Mouse (Mus musculus): ENCODE measurements around the gene Cux1. TPM values are rescaled to one million over a fixed set of nuclear protein-coding genes. Genes with fewer than 3 reads are reported as not detected.

The Cux1 gene
- polyA plus RNA-seq, 1 experiment from 2014 or later = 107 TPM

DNA sequence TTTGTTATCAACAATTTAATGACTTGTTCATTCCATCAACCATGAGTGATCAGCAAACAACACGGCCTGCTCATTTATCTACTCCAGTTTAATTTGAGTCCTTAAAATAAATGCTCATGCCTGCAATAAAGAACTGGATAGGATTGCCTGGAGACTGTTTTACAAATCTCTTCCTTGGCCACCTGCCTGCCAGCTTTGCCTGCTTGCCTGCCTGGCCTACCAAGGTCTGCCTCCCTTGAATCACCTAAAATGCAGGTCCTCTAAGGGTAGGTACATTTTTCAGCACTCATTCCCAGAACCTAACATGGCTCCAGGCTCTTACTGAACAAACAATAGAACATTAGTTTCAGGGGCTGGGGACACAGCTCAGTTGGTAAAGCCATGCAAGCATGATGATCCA is 39.4 kb downstream of the Cux1 start:
- DNase-seq (ENCODE audit: extremely low spot score, low spot score) = no peak
- 91% methylated on average over 1 of the region's 1 CpGs for WGBS

DNA sequence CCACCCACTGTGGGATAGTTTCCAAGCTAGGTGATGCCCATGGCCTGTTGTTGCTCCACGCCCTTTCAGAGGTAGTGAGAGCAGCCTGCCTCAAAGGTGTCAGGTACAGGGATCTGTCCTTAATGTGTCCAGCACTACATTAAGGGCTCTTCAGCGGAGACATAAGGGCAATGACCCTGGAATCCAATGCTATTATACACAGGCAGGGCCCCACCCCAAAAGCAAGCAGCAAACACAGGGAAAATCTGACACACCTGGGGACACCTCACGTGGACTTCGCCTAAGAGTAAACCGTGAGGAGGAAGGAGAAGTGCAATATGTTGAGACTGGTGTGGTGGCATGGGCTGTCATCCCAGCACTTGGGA is 40.8 kb downstream of the Cux1 start:
- WGBS = 94% methylated on average over 5 of the region's 5 CpGs
- H3K27me3 ChIP-seq (ENCODE audit: poor library complexity, severe bottlenecking) = no peaks in the 10 kb centered on the region
- no peak overlapping the region for H3K27ac ChIP-seq
- H3K4me3 ChIP-seq = no peak overlapping the region
- peaks cover 32% of the 10 kb centered on the region for H3K4me1 ChIP-seq
- peaks cover 22% of the 10 kb centered on the region for H3K36me3 ChIP-seq (replicated peaks)
- H3K9me3 ChIP-seq = no peaks in the 10 kb centered on the region
- no peak for DNase-seq (ENCODE audit: extremely low spot score, low spot score)

More for the DNA sequence above, 39.4 kb downstream of the Cux1 start:
- no peaks in the 10 kb centered on the region for H3K27me3 ChIP-seq (ENCODE audit: poor library complexity, severe bottlenecking)
- peaks cover 18% of the 10 kb centered on the region for H3K36me3 ChIP-seq (replicated peaks)
- H3K4me3 ChIP-seq = no peak overlapping the region
- H3K27ac ChIP-seq = no peak overlapping the region
- H3K9me3 ChIP-seq = no peaks in the 10 kb centered on the region
- H3K4me1 ChIP-seq = peaks cover 30% of the 10 kb centered on the region

DNA sequence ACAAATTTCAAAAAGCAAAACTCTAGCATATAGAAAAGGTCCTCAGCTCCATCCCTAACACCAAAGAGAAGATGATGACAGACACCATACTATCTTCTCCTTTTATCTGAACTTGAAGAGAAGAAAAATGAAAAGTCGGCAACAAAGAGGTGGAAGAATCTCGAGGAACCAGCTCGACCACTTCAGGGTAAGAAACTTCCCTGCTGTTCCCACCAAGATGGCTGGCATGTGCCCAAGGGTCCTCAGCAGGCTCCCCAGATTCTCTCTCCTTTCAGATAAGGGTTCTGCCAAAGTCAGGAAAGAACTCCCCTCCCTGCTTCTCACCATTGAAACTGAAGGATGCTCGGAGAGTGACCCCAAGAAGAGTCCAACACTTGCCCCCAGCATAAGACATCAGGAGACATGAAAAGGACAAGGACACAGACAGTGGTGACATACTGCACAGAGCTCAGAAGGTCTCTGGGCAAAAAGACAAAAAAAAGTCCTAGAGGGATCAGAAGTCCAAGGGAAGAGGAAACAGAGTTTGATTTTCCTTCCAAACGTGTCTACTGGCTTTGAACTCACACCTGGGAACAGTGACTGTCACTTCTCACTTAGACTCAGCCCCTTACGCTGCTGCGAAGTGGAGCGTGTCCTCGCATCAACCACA is 41.3 kb downstream of the Cux1 start:
- Histone ChIP-seq H3K27me3 (ENCODE audit: poor library complexity, severe bottlenecking) (no peaks in the 10 kb centered on the region), H3K27ac (no peak overlapping the region), H3K4me3 (no peak overlapping the region), H3K4me1 (peaks cover 32% of the 10 kb centered on the region), H3K36me3 (replicated peaks) (peaks cover 23% of the 10 kb centered on the region), H3K9me3 (no peaks in the 10 kb centered on the region)
- WGBS = 83% methylated on average over 9 of the region's 9 CpGs
- no peak for DNase-seq (ENCODE audit: extremely low spot score, low spot score)

DNA sequence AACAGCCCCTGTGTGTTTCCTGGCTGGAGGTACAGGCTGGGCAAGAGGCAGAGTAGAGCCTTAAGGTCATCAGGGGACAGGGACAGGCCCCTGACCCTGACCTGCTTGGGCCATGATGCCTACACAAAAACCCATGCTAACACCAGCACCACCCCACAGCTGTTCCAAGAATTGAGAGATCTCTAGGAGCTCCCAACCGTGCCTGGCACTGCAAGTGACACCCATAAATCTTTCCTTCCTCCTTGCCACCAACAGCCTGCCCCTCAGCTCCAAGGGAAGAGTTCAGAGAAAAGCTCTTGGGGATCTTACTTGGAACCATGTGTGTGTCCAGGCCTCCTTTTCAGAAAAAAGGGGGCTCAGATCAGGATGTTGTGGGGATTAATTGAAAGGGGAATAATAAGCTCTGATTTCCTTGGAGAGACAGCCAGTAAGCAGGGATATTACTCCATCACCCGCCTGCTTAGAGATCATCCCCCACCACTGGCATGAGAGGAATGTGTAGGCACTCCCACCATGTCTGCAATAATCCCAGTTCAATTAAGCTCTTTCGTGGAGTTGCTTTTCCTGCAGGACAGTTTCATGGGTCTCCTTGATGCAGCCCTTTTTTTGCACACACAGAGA is 44.3 kb downstream of the Cux1 start:
- DNase-seq (ENCODE audit: extremely low spot score, low spot score) = no peak
- Histone ChIP-seq H3K36me3 (replicated peaks) (peaks cover 14% of the 10 kb centered on the region), H3K27ac (no peak overlapping the region), H3K4me1 (peaks cover 37% of the 10 kb centered on the region), H3K4me3 (no peak overlapping the region), H3K9me3 (no peaks in the 10 kb centered on the region), H3K27me3 (ENCODE audit: poor library complexity, severe bottlenecking) (no peaks in the 10 kb centered on the region)
- 22% methylated on average over 3 of the region's 3 CpGs for WGBS

DNA sequence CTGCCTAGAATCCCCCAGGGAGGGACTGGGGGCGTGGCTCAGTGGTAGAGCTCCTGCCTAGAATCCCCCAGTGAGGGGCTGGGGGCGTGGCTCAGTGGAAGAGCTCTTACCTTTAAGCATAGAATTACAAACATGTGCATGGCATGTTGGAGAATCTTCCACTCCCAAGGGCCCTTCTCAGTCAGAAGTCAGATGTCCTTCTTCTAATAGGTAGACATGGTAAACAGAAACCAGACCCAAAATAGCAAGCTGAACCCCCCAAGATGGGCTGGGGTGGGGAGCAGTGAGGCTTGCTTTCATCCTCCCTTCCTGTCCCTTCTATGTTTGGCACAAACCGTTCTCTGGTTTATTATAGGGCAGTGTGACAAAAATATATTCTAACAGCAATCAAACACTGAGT is 45.6 kb downstream of the Cux1 start:
- 95% methylated on average over 3 of the region's 3 CpGs for WGBS
- no peak for DNase-seq (ENCODE audit: extremely low spot score, low spot score)
- Histone ChIP-seq H3K36me3 (replicated peaks) (peaks cover 9% of the 10 kb centered on the region), H3K4me1 (peaks cover 44% of the 10 kb centered on the region), H3K9me3 (no peaks in the 10 kb centered on the region), H3K4me3 (no peak overlapping the region), H3K27me3 (ENCODE audit: poor library complexity, severe bottlenecking) (no peaks in the 10 kb centered on the region), H3K27ac (no peak overlapping the region)

DNA sequence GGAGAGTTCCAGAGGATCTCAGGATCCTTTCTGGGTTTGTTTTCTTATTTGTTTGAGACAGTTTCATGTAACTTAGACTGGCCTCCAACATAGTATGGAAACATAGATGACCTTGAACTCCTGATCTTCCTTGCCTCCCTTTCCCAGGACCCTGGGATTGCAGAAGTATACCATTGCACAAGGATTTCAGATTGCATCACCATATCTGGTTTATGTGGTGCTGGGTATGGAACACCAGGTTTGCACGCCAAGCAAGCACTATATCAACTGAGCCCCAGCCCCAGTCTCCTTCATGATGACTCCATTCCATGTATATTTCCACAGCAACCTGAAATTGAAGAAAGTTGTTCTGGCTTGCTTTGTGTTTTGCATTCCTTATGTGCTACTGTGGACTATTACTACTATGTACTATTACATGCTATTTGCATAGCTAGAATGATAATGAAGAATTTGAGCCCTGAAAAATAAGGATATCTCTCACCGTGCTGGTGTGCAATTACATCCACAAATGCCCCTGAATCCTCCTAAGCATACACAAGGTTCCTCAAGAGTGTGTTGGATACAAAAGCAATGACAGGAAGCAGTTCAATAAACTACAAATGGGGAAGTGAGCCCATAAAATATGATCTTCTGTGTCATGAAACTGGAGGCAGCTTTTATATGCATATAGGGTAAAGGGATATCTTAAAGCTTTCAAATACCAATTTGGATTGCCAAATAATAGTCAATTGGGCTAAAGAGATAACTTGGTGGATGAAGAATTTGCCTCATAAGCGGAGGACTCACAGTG is 48.4 kb downstream of the Cux1 start:
- Histone ChIP-seq H3K27ac (no peak overlapping the region), H3K36me3 (replicated peaks) (peaks cover 16% of the 10 kb centered on the region), H3K9me3 (no peaks in the 10 kb centered on the region), H3K4me1 (peaks cover 27% of the 10 kb centered on the region), H3K27me3 (ENCODE audit: poor library complexity, severe bottlenecking) (no peaks in the 10 kb centered on the region), H3K4me3 (no peak overlapping the region)
- no peak for DNase-seq (ENCODE audit: extremely low spot score, low spot score)
- 96% methylated on average over 3 of the region's 3 CpGs for WGBS

DNA sequence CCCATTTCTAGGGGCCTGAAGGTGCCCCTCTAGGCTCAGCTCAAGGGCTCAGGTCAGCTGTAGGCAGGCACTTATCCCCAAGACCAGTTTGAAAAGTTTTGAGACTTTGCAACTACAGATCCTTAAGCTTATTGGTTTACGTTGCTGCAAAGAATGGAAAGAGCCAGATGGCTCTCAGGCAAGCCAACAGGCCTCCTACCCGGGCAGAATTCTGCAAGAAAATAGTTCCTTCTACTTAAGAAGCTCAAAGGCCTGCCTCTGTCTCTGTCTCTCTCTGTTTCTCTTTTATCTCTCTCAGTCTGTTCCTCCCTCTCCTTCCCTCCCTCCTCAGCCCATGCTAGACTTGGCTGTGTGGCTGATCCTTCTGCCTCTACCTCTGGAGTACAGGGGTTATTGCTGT is 49.8 kb downstream of the Cux1 start:
- no peaks in the 10 kb centered on the region for H3K27me3 ChIP-seq (ENCODE audit: poor library complexity, severe bottlenecking)
- no peak overlapping the region for H3K4me3 ChIP-seq
- 72% methylated on average over 2 of the region's 2 CpGs for WGBS
- H3K4me1 ChIP-seq = peaks cover 14% of the 10 kb centered on the region
- DNase-seq (ENCODE audit: extremely low spot score, low spot score) = no peak
- H3K36me3 ChIP-seq (replicated peaks) = peaks cover 16% of the 10 kb centered on the region
- H3K9me3 ChIP-seq = no peaks in the 10 kb centered on the region
- H3K27ac ChIP-seq = no peak overlapping the region

DNA sequence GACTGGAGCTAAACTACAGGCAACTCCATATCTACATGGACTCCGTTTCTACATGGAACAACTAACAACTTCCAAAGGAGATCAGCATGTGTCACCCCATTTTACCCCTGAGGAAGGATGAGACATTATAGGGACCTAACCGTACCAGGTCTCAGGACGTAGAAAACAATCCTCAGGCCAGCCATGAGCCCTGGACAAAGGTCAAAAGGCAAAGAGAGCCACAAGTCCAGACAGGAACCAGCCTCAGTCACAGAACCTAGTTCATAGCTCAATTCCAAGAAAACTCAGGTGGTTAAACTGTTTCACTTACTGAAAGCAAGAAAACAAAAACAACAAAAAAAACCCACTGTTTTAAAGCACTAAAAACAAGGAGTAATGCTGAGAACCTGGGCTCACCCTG is 50.7 kb downstream of the Cux1 start:
- Histone ChIP-seq H3K36me3 (replicated peaks) (peaks cover 13% of the 10 kb centered on the region), H3K27ac (no peak overlapping the region), H3K4me1 (peaks cover 13% of the 10 kb centered on the region), H3K27me3 (ENCODE audit: poor library complexity, severe bottlenecking) (no peaks in the 10 kb centered on the region), H3K9me3 (no peaks in the 10 kb centered on the region), H3K4me3 (no peak overlapping the region)
- no peak for DNase-seq (ENCODE audit: extremely low spot score, low spot score)
- 89% methylated on average over 3 of the region's 3 CpGs for WGBS

DNA sequence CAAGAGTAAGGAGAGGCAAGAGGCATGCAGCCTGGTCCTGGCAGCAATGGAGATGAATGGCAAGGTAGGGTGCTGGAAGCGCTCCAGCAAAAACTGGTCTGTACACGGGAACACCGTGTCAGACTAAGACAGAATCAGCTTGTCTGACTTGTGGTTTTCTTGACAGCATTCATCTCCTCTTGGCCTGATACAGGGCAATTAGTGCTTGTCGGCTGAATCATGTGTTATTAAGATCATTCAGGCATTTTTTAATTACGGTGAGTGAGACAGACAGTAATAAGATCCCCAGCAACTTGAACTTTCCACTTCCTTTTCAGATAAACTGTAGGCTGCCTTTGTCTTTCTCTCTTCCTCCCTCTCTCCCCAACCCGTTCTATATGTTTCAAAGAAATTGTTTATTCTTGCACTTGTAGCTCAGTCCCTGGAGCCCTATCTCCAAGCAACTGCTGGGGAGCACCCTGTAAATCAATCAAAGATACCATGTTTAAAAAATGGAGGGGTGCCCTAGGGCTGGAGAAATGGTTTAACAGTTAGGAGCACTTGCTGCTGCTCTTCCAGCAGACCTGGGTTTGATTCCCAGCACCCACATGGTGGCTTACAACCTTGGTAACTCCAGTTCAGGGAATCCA is 53.1 kb downstream of the Cux1 start:
- peaks cover 11% of the 10 kb centered on the region for H3K36me3 ChIP-seq (replicated peaks)

DNA sequence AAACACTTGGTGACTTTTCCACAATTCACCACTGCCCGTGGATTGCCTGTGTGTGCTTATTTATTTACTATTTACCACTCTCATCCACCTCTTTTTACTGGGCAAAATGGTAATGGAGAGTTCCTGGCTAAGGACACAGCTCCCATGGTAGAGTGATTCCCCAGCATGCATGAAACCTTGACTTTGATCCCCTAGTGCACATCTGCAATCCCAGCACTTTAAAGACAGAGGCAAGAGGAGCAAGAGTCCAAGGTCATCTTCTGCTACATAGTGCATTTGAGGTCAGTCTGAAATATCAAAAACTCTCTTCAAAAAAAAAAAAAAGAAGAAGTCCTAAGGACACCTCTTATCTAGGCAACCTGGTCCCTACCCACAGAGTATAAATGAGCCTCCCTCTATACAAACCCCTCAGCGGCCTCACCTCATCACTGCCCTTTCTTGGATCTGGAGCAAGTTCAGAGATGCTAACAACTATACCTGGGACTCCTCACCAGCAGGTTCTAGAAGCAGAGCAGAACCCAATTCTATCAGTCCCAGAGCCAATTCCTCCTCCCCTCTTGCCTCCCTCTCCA is 55.1 kb downstream of the Cux1 start:
- Histone ChIP-seq H3K27ac (no peak overlapping the region), H3K4me1 (0 out of 2 replicates have a peak, but pooled peaks cover 6% of the 10 kb centered on the region), H3K27me3 (ENCODE audit: poor library complexity, severe bottlenecking) (no peaks in the 10 kb centered on the region), H3K4me3 (no peak overlapping the region), H3K36me3 (replicated peaks) (peaks cover 11% of the 10 kb centered on the region), H3K9me3 (no peaks in the 10 kb centered on the region)
- DNase-seq (ENCODE audit: extremely low spot score, low spot score) = no peak
- 93% methylated on average over 2 of the region's 2 CpGs for WGBS

More for the DNA sequence above, 53.1 kb downstream of the Cux1 start:
- H3K4me3 ChIP-seq = no peak overlapping the region
- H3K27ac ChIP-seq = no peak overlapping the region
- 89% methylated on average over 6 of the region's 6 CpGs for WGBS
- peaks cover 15% of the 10 kb centered on the region for H3K4me1 ChIP-seq
- DNase-seq (ENCODE audit: extremely low spot score, low spot score) = no peak
- no peaks in the 10 kb centered on the region for H3K27me3 ChIP-seq (ENCODE audit: poor library complexity, severe bottlenecking)
- no peaks in the 10 kb centered on the region for H3K9me3 ChIP-seq

DNA sequence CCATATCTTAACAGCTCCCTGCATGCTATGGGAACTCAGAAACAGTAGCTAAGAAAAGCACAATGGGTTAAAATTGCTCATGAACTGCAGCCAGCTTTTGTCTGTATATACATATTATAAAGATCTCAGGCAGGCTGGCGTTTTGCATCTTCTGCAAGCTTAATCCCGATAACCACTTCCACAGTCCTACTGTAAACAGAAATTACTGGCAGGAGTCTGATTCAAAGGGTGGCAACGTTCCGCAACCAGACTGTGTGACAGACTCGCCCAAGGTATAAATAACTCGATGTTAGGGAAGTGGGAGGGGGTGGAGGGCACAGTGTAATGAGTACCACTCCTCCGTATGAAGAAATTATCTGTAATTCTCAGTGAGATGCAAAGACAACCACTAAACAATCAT is 55.9 kb downstream of the Cux1 start:
- Histone ChIP-seq H3K4me3 (no peak overlapping the region), H3K36me3 (replicated peaks) (peaks cover 11% of the 10 kb centered on the region), H3K4me1 (peaks cover 13% of the 10 kb centered on the region), H3K27ac (no peak overlapping the region), H3K27me3 (ENCODE audit: poor library complexity, severe bottlenecking) (no peaks in the 10 kb centered on the region), H3K9me3 (no peaks in the 10 kb centered on the region)
- WGBS = 89% methylated on average over 7 of the region's 7 CpGs
- no peak for DNase-seq (ENCODE audit: extremely low spot score, low spot score)

DNA sequence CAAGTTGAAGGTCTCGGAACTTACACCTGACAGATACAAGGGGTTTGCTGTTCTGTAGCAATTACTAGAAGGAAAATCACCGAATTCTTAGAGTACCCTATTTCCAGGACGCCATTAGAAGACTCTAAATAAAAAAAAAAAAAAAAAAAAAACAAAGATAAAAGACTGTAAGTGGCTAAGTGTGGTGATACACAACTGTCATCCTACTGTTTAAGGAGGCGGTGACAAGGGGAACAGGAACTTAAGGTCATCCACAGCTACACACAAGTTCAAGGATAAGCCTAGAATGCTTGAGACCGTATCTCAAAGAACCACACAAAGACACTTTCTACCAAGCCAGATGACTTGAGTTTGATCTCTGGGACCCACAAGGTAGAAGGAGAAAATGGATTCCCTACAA is 56.7 kb downstream of the Cux1 start:
- Histone ChIP-seq H3K4me1 (peaks cover 13% of the 10 kb centered on the region), H3K36me3 (replicated peaks) (peaks cover 11% of the 10 kb centered on the region), H3K27ac (no peak overlapping the region), H3K27me3 (ENCODE audit: poor library complexity, severe bottlenecking) (no peaks in the 10 kb centered on the region), H3K9me3 (no peaks in the 10 kb centered on the region), H3K4me3 (no peak overlapping the region)
- WGBS = 95% methylated on average over 5 of the region's 5 CpGs
- DNase-seq (ENCODE audit: extremely low spot score, low spot score) = no peak

All from forebrain, embryonic 10.5 days (tissue).